Mouse (Mus musculus): ENCODE results near the gene Iqsec3. TPM values are rescaled to one million over a fixed set of nuclear protein-coding genes. Genes with fewer than 3 reads are reported as not detected.
"Not testable (repeated sequence)": the region's sequence is repeated elsewhere in the genome, so short reads cannot be mapped to it uniquely, and the experiment has no call there.

Iqsec3 gene
- polyA plus RNA-seq, 1 experiment from 2014 or later: not detected

GRCm38 (mm10) chr6:121382071-121382470 is 91.4 kb downstream of the Iqsec3 start:
- Histone ChIP-seq H3K4me3 (no peak overlapping the region), H3K36me3 (no peaks in the 10 kb centered on the region), H3K4me1 (no peaks in the 10 kb centered on the region), H3K27me3 (replicated peaks) (peaks cover 16% of the 10 kb centered on the region; the same call in 1 of the 2 replicates), H3K27ac (no peak overlapping the region), H3K4me2 (no peak overlapping the region), H3K9me3 (replicated peaks) (no peaks in the 10 kb centered on the region), H3K9ac (no peak overlapping the region)
- 52% methylated on average over 10 of the region's 10 CpGs for WGBS (ENCODE audit: insufficient replicate concordance)
- no peak for ATAC-seq

GRCm38 (mm10) chr6:121380576-121380975 is 92.9 kb downstream of the Iqsec3 start:
- Histone ChIP-seq H3K9me3 (replicated peaks) (no peaks in the 10 kb centered on the region), H3K27ac (no peak overlapping the region), H3K4me1 (no peaks in the 10 kb centered on the region), H3K4me2 (no peak overlapping the region), H3K27me3 (replicated peaks) (peaks cover 21% of the 10 kb centered on the region; the same call in 1 of the 2 replicates), H3K4me3 (no peak overlapping the region), H3K9ac (no peak overlapping the region), H3K36me3 (no peaks in the 10 kb centered on the region)
- WGBS (ENCODE audit: insufficient replicate concordance): 63% methylated on average over 8 of the region's 8 CpGs
- ATAC-seq: no peak

- ATAC-seq: no peak
- no peaks in the 10 kb centered on the region for H3K36me3 ChIP-seq
- 53% methylated on average over 4 of the region's 4 CpGs for WGBS (ENCODE audit: insufficient replicate concordance)
- no peak overlapping the region for H3K4me3 ChIP-seq
- H3K9me3 ChIP-seq (replicated peaks): no peaks in the 10 kb centered on the region
- no peaks in the 10 kb centered on the region for H3K4me1 ChIP-seq
- H3K27me3 ChIP-seq (replicated peaks): peaks cover 16% of the 10 kb centered on the region; the same call in 1 of the 2 replicates
- no peak overlapping the region for H3K4me2 ChIP-seq
- no peak overlapping the region for H3K9ac ChIP-seq
- H3K27ac ChIP-seq: no peak overlapping the region
These were observed 95.2 kb downstream of the Iqsec3 start for GRCm38 (mm10) chr6:121378256-121378655.

- no peaks in the 10 kb centered on the region for H3K9me3 ChIP-seq (replicated peaks)
- H3K9ac ChIP-seq: no peak overlapping the region
- H3K4me3 ChIP-seq: no peak overlapping the region
- no peak overlapping the region for H3K27ac ChIP-seq
- WGBS (ENCODE audit: insufficient replicate concordance): 53% methylated on average over 12 of the region's 12 CpGs
- no peak; the same call in 1 of the 2 replicates for ATAC-seq
- H3K4me2 ChIP-seq: no peak overlapping the region
- H3K36me3 ChIP-seq: no peaks in the 10 kb centered on the region
- peaks cover 16% of the 10 kb centered on the region; the same call in 1 of the 2 replicates for H3K27me3 ChIP-seq (replicated peaks)
- no peaks in the 10 kb centered on the region for H3K4me1 ChIP-seq
These were observed 97.3 kb downstream of the Iqsec3 start for GRCm38 (mm10) chr6:121376159-121376558.

- H3K4me1 ChIP-seq: no peaks in the 10 kb centered on the region
- H3K9me3 ChIP-seq (replicated peaks): no peaks in the 10 kb centered on the region
- 52% methylated on average over 10 of the region's 10 CpGs for WGBS (ENCODE audit: insufficient replicate concordance)
- no peak overlapping the region for H3K4me3 ChIP-seq
- H3K4me2 ChIP-seq: no peak overlapping the region
- no peaks in the 10 kb centered on the region for H3K36me3 ChIP-seq
- H3K27ac ChIP-seq: no peak overlapping the region
- ATAC-seq: no peak
- peaks cover 7% of the 10 kb centered on the region; the same call in 1 of the 2 replicates for H3K27me3 ChIP-seq (replicated peaks)
- H3K9ac ChIP-seq: no peak overlapping the region
These were observed 102.1 kb downstream of the Iqsec3 start for GRCm38 (mm10) chr6:121371197-121371980.

GRCm38 (mm10) chr6:121367099-121367498 is 106.4 kb downstream of the Iqsec3 start:
- Histone ChIP-seq H3K27ac (no peak overlapping the region), H3K9me3 (replicated peaks) (no peaks in the 10 kb centered on the region), H3K9ac (no peak overlapping the region), H3K4me2 (no peak overlapping the region), H3K4me1 (no peaks in the 10 kb centered on the region), H3K4me3 (no peak overlapping the region), H3K36me3 (no peaks in the 10 kb centered on the region), H3K27me3 (replicated peaks) (no peaks in the 10 kb centered on the region)
- no peak for ATAC-seq
- 52% methylated on average over 3 of the region's 3 CpGs for WGBS (ENCODE audit: insufficient replicate concordance)

- WGBS (ENCODE audit: insufficient replicate concordance): 6% methylated on average over 2 of the region's 2 CpGs
- not testable (repeated sequence) for H3K4me1 ChIP-seq, ATAC-seq
These were observed 106.9 kb downstream of the Iqsec3 start for GRCm38 (mm10) chr6:121366537-121366936.

GRCm38 (mm10) chr6:121363956-121364355 is 109.5 kb downstream of the Iqsec3 start:
- H3K4me1 ChIP-seq: no peaks in the 10 kb centered on the region
- no peak overlapping the region for H3K9ac ChIP-seq
- 60% methylated on average over 4 of the region's 4 CpGs for WGBS (ENCODE audit: insufficient replicate concordance)
- H3K27me3 ChIP-seq (replicated peaks): 0 out of 2 replicates have a peak, but pooled peaks cover 5% of the 10 kb centered on the region
- H3K36me3 ChIP-seq: no peaks in the 10 kb centered on the region
- H3K4me2 ChIP-seq: no peak overlapping the region
- no peak overlapping the region for H3K4me3 ChIP-seq
- no peak overlapping the region for H3K27ac ChIP-seq
- H3K9me3 ChIP-seq (replicated peaks): no peaks in the 10 kb centered on the region
- ATAC-seq: no peak

More at GRCm38 (mm10) chr6:121366537-121366936, 106.9 kb downstream of the Iqsec3 start:
- H3K27ac ChIP-seq; H3K4me3 ChIP-seq; H3K27me3 ChIP-seq (replicated peaks); H3K9ac ChIP-seq; H3K4me2 ChIP-seq; H3K9me3 ChIP-seq (replicated peaks); H3K36me3 ChIP-seq: not testable (repeated sequence)

GRCm38 (mm10) chr6:121363061-121363460 is 110.4 kb downstream of the Iqsec3 start:
- 63% methylated on average over 6 of the region's 6 CpGs for WGBS (ENCODE audit: insufficient replicate concordance)
- Histone ChIP-seq H3K27ac (no peak overlapping the region), H3K36me3 (no peaks in the 10 kb centered on the region), H3K4me3 (no peak overlapping the region), H3K4me1 (no peaks in the 10 kb centered on the region), H3K9ac (no peak overlapping the region), H3K4me2 (no peak overlapping the region), H3K27me3 (replicated peaks) (0 out of 2 replicates have a peak, but pooled peaks cover 5% of the 10 kb centered on the region), H3K9me3 (replicated peaks) (no peaks in the 10 kb centered on the region)
- ATAC-seq: no peak

- H3K27me3 ChIP-seq (replicated peaks): 0 out of 2 replicates have a peak, but pooled peaks cover 5% of the 10 kb centered on the region
- H3K9ac ChIP-seq: no peak overlapping the region
- H3K27ac ChIP-seq: no peak overlapping the region
- no peaks in the 10 kb centered on the region for H3K4me1 ChIP-seq
- no peaks in the 10 kb centered on the region for H3K36me3 ChIP-seq
- ATAC-seq: no peak
- H3K4me2 ChIP-seq: no peak overlapping the region
- no peak overlapping the region for H3K4me3 ChIP-seq
- H3K9me3 ChIP-seq (replicated peaks): no peaks in the 10 kb centered on the region
- WGBS (ENCODE audit: insufficient replicate concordance): 75% methylated on average over 6 of the region's 6 CpGs
These were observed 116.2 kb downstream of the Iqsec3 start for GRCm38 (mm10) chr6:121357232-121357631.

- Histone ChIP-seq H3K27ac (no peak overlapping the region), H3K36me3 (no peaks in the 10 kb centered on the region), H3K4me1 (no peaks in the 10 kb centered on the region), H3K27me3 (replicated peaks) (no peaks in the 10 kb centered on the region), H3K4me3 (no peak overlapping the region), H3K9ac (no peak overlapping the region), H3K9me3 (replicated peaks) (no peaks in the 10 kb centered on the region), H3K4me2 (no peak overlapping the region)
- ATAC-seq: no peak
- WGBS (ENCODE audit: insufficient replicate concordance): 67% methylated on average over 1 of the region's 1 CpGs
These were observed 117.4 kb downstream of the Iqsec3 start for GRCm38 (mm10) chr6:121356041-121356440.

GRCm38 (mm10) chr6:121352276-121352675 is 121.2 kb downstream of the Iqsec3 start:
- Histone ChIP-seq H3K4me1 (no peaks in the 10 kb centered on the region), H3K9ac (no peak overlapping the region), H3K27ac (no peak overlapping the region), H3K4me2 (no peak overlapping the region), H3K9me3 (replicated peaks) (no peaks in the 10 kb centered on the region), H3K4me3 (no peak overlapping the region), H3K36me3 (no peaks in the 10 kb centered on the region), H3K27me3 (replicated peaks) (no peaks in the 10 kb centered on the region)
- 43% methylated on average over 2 of the region's 2 CpGs for WGBS (ENCODE audit: insufficient replicate concordance)
- no peak for ATAC-seq

All from liver, embryonic 12.5 days (tissue).